Mouse (Mus musculus) CH12.LX (cell line): ENCODE data around the gene Fbxl21. TPM values are rescaled to one million over a fixed set of nuclear protein-coding genes. Genes with fewer than 3 reads are reported as not detected.

Source experiments
- DNase-seq: peaks from one replicate; pipeline ENCODE4 v3.0.0-alpha.2; 2013; ENCODE audit errors: extremely low read depth
- H3K27ac ChIP-seq: 2 replicates; pipeline ENCODE4 v1.5.1; 2012; ENCODE audit warnings: low read depth, mild to moderate bottlenecking, control low read depth, moderate library complexity; ENCODE audit not compliant: insufficient read depth
- H3K27me3 ChIP-seq: replicated peaks from 2 replicates; pipeline ENCODE3; 2012; ENCODE audit warnings: inconsistent platforms
- H3K36me3 ChIP-seq, 2 experiments: replicated peaks in 1 of 2; 2 replicates each; pipeline versions ENCODE3 to v1.6.1; 2012; ENCODE audit warnings: inconsistent platforms in 1 of 2, low read length in 1 of 2, mild to moderate bottlenecking in 1 of 2, mixed read lengths in 1 of 2, moderate library complexity in 1 of 2; ENCODE audit not compliant: control insufficient read depth in 1 of 2, insufficient read depth in 1 of 2
- H3K4me1 ChIP-seq, 2 experiments: 2 replicates each; pipeline ENCODE4 v1.6.1; 2012; ENCODE audit warnings: inconsistent platforms in 1 of 2, moderate library complexity in 1 of 2; ENCODE audit not compliant: insufficient read depth in 2 of 2, control insufficient read depth in 1 of 2
- H3K4me2 ChIP-seq: 2 replicates; pipeline ENCODE4 v1.6.1; 2012; ENCODE audit warnings: low read depth, mild to moderate bottlenecking, control low read depth; ENCODE audit not compliant: poor library complexity, insufficient read depth, severe bottlenecking
- H3K4me3 ChIP-seq, 3 experiments: fragments of 150-350 bp in 1 of 3; sonication (generic) in 1 of 3; replicated peaks in 1 of 3; 2 replicates each; pipeline versions ENCODE3 to v1.5.1; 2011 to 2012; ENCODE audit warnings: low read depth in 2 of 3, low read length in 2 of 3, mild to moderate bottlenecking in 2 of 3, moderate library complexity in 2 of 3, control low read depth in 1 of 3, improper control_type of control experiment in 1 of 3, inconsistent platforms in 1 of 3, mixed read lengths in 1 of 3; ENCODE audit not compliant: poor library complexity in 1 of 3
- H3K79me2 ChIP-seq: replicated peaks from 2 replicates; pipeline ENCODE4 v1.6.1; 2012; ENCODE audit warnings: mild to moderate bottlenecking, moderate library complexity; ENCODE audit not compliant: control insufficient read depth, poor library complexity, insufficient read depth, severe bottlenecking; ENCODE audit errors: extremely low read depth
- H3K9ac ChIP-seq: 2 replicates; pipeline ENCODE4 v1.6.1; 2012; ENCODE audit warnings: low read depth, mild to moderate bottlenecking, control low read depth, moderate library complexity; ENCODE audit not compliant: insufficient read depth
- H3K9me3 ChIP-seq: replicated peaks from 2 replicates; pipeline ENCODE3; 2012; ENCODE audit warnings: low read length, inconsistent platforms, mixed read lengths
- BHLHE40 ChIP-seq: IDR thresholded peaks from 2 replicates; pipeline ENCODE4 v1.6.1; 2011; ENCODE audit warnings: mild to moderate bottlenecking, low read depth, low read length, improper control_type of control experiment
- CTCF ChIP-seq, 2 experiments: IDR thresholded peaks in 1 of 2; conservative IDR thresholded peaks in 1 of 2; 2 replicates each; pipeline ENCODE4 v1.5.1; 2011 to 2012; ENCODE audit warnings: low read depth in 2 of 2, low read length in 2 of 2, improper control_type of control experiment in 1 of 2, inconsistent platforms in 1 of 2, mild to moderate bottlenecking in 1 of 2, moderate library complexity in 1 of 2
- E2F4 ChIP-seq: IDR thresholded peaks from 2 replicates; pipeline ENCODE4 v1.6.1; 2011; ENCODE audit warnings: low read depth, low read length, improper control_type of control experiment; ENCODE audit not compliant: insufficient replicate concordance
- ELF1 ChIP-seq: IDR thresholded peaks from 2 replicates; pipeline ENCODE4 v1.6.1; 2014; ENCODE audit warnings: low read depth, mild to moderate bottlenecking, inconsistent platforms, low read length, improper control_type of control experiment
- EP300 ChIP-seq: IDR thresholded peaks from 2 replicates; pipeline ENCODE4 v1.6.1; 2011; ENCODE audit warnings: low read length, improper control_type of control experiment
- ETS1 ChIP-seq: conservative IDR thresholded peaks from 2 replicates; pipeline ENCODE4 v1.6.1; 2012; ENCODE audit warnings: low read depth, mild to moderate bottlenecking, inconsistent platforms, low read length, improper control_type of control experiment, moderate library complexity
- GABPA ChIP-seq: IDR thresholded peaks from 2 replicates; pipeline ENCODE4 v1.6.1; 2012; ENCODE audit warnings: low read depth, low read length, improper control_type of control experiment, inconsistent platforms; ENCODE audit not compliant: insufficient replicate concordance
- IRF4 ChIP-seq: IDR thresholded peaks from 2 replicates; pipeline ENCODE4 v1.6.1; 2014; ENCODE audit warnings: low read depth, mild to moderate bottlenecking, inconsistent platforms, low read length, improper control_type of control experiment
- JUN ChIP-seq: IDR thresholded peaks from 2 replicates; pipeline ENCODE4 v1.6.1; 2011; ENCODE audit warnings: low read depth, mild to moderate bottlenecking, low read length, improper control_type of control experiment, moderate library complexity; ENCODE audit not compliant: insufficient read depth
- JUND ChIP-seq: conservative IDR thresholded peaks from 2 replicates; pipeline ENCODE4 v1.6.1; 2011; ENCODE audit warnings: low read depth, low read length, improper control_type of control experiment
- KAT2A ChIP-seq: IDR thresholded peaks from 2 replicates; pipeline ENCODE4 v1.6.1; 2012; ENCODE audit warnings: low read length, improper control_type of control experiment, inconsistent platforms; ENCODE audit not compliant: insufficient replicate concordance
- MAFK ChIP-seq: IDR thresholded peaks from 2 replicates; pipeline ENCODE4 v1.6.1; 2011; ENCODE audit warnings: low read length, improper control_type of control experiment; ENCODE audit not compliant: insufficient replicate concordance
- MAX ChIP-seq: IDR thresholded peaks from 2 replicates; pipeline ENCODE4 v1.6.1; 2011; ENCODE audit warnings: low read length, improper control_type of control experiment
- MAZ ChIP-seq: IDR thresholded peaks from 2 replicates; pipeline ENCODE4 v1.6.1; 2012; ENCODE audit warnings: low read depth, mild to moderate bottlenecking, inconsistent platforms, low read length, improper control_type of control experiment, moderate library complexity
- MXI1 ChIP-seq: IDR thresholded peaks from 2 replicates; pipeline ENCODE4 v1.6.1; 2011; ENCODE audit warnings: mild to moderate bottlenecking, low read depth, low read length, improper control_type of control experiment
- NELFE ChIP-seq: IDR thresholded peaks from 2 replicates; pipeline ENCODE4 v1.6.1; 2011; ENCODE audit warnings: low read depth, low read length, improper control_type of control experiment
- PAX5 ChIP-seq: IDR thresholded peaks from 2 replicates; pipeline ENCODE4 v1.6.1; 2012; ENCODE audit warnings: low read length, inconsistent platforms, mixed read lengths
- POLR2A ChIP-seq: IDR thresholded peaks from 2 replicates; pipeline ENCODE4 v1.6.1; 2011; ENCODE audit warnings: low read depth, mild to moderate bottlenecking, improper control_type of control experiment, low read length
- POLR2AphosphoS2 ChIP-seq: IDR thresholded peaks from 2 replicates; pipeline ENCODE4 v1.6.1; 2011; ENCODE audit warnings: low read depth, low read length, improper control_type of control experiment
- RAD21 ChIP-seq: IDR thresholded peaks from 2 replicates; pipeline ENCODE4 v1.6.1; 2011; ENCODE audit warnings: low read depth, mild to moderate bottlenecking, low read length, improper control_type of control experiment, moderate library complexity
- RCOR1 ChIP-seq: conservative IDR thresholded peaks from 2 replicates; pipeline ENCODE4 v1.6.1; 2012; ENCODE audit warnings: low read depth, mild to moderate bottlenecking, inconsistent platforms, low read length, improper control_type of control experiment
- TBP ChIP-seq: conservative IDR thresholded peaks from 2 replicates; pipeline ENCODE4 v1.6.1; 2011; ENCODE audit warnings: low read depth, low read length, improper control_type of control experiment
- TCF12 ChIP-seq: IDR thresholded peaks from 2 replicates; pipeline ENCODE4 v1.6.1; 2014; ENCODE audit warnings: low read depth, mild to moderate bottlenecking, inconsistent platforms, low read length, improper control_type of control experiment
- UBTF ChIP-seq: IDR thresholded peaks from 2 replicates; pipeline ENCODE4 v1.6.1; 2012; ENCODE audit warnings: low read depth, mild to moderate bottlenecking, inconsistent platforms, low read length, improper control_type of control experiment, moderate library complexity
- USF1 ChIP-seq: IDR thresholded peaks from 2 replicates; pipeline ENCODE4 v1.6.1; 2014; ENCODE audit warnings: low read depth, mild to moderate bottlenecking, inconsistent platforms, low read length, improper control_type of control experiment
- ZKSCAN1 ChIP-seq: IDR thresholded peaks from 2 replicates; pipeline ENCODE4 v1.6.1; 2012; ENCODE audit warnings: low read depth, inconsistent platforms, low read length, improper control_type of control experiment, borderline replicate concordance
- ZMIZ1 ChIP-seq: IDR thresholded peaks from 2 replicates; pipeline ENCODE4 v1.6.1; 2012; ENCODE audit warnings: low read depth, mild to moderate bottlenecking, inconsistent platforms, low read length, improper control_type of control experiment
- ZNF384 ChIP-seq: IDR thresholded peaks from 2 replicates; pipeline ENCODE4 v1.6.1; 2012; ENCODE audit warnings: low read depth, low read length, improper control_type of control experiment, inconsistent platforms
- dilution Hi-C: fragments of 300-500 bp; cut with MboI; formaldehyde crosslinking; loops from 2 replicates; pipeline ENCODE4 v1.14.3; 2020; ENCODE audit warnings: low sequenced_read_pairs; ENCODE audit not compliant: extremely low pct_unique_long_range_greater_than_20kb, extremely low pct_ligation_motif_present
- in situ Hi-C: fragments of 300-500 bp; cut with MboI; formaldehyde crosslinking; loops from 3 replicates; pipeline ENCODE4 v1.14.3; 2019; ENCODE audit warnings: low sequenced_read_pairs, low pct_ligation_motif_present, low pct_unique_long_range_greater_than_20kb, mixed read lengths
- polyA plus RNA-seq: library from polyadenylated mRNA; unstranded; fragments of >175 nt; gene quantifications from 2 replicates; pipeline ENCODE4 v1.2.1, GENCODE M21; 2012; ENCODE audit warnings: low read depth; ENCODE audit not compliant: insufficient read length
- total RNA-seq, 2 experiments: library from RNA; depleted of rRNA; stranded (reverse); fragments of 300-350 nt in 1 of 2; fragments of >200 nt in 1 of 2; gene quantifications; 2 replicates each; pipeline ENCODE4 v1.2.3; 2012 to 2014

Gene Fbxl21
- total and polyA plus RNA-seq, 3 experiments = not detected

- TF ChIP-seq EP300 = no peak
- TF ChIP-seq UBTF = no peak
- TF ChIP-seq MAX = no peak
- TF ChIP-seq NELFE = no peak
- no peak for TF ChIP-seq KAT2A
- TF ChIP-seq BHLHE40 = no peak
- TF ChIP-seq ETS1 = no peak
- no peak for TF ChIP-seq RAD21
- no peak for TF ChIP-seq E2F4
- no peak for TF ChIP-seq MXI1
- TF ChIP-seq ELF1 = no peak
- no peak for TF ChIP-seq POLR2A
- TF ChIP-seq MAZ = no peak
- TF ChIP-seq USF1 = no peak
- TF ChIP-seq JUN = no peak
- no peak for TF ChIP-seq ZKSCAN1
- no peak for TF ChIP-seq GABPA
- TF ChIP-seq TBP = no peak
- no peak for DNase-seq
- in situ Hi-C loops (no loop called here), dilution Hi-C loops (no loop called here)
- Histone ChIP-seq H3K27me3 (peaks cover 78% of the 10 kb centered on the region), H3K4me3 (no peak overlapping the region), H3K4me2 (no peak overlapping the region), H3K4me1 (no peaks in the 10 kb centered on the region), H3K36me3 (no peaks in the 10 kb centered on the region), H3K9me3 (no peaks in the 10 kb centered on the region), H3K79me2 (no peaks in the 10 kb centered on the region), H3K9ac (no peak overlapping the region), H3K27ac (no peak overlapping the region)
Observed at GRCm38 (mm10) chr13:56571645-56572044, 49.4 kb downstream of the Fbxl21 start.

- H3K9ac ChIP-seq = no peak overlapping the region
- in situ Hi-C loops (no loop called here), dilution Hi-C loops (no loop called here)
- H3K36me3 ChIP-seq = no peaks in the 10 kb centered on the region
- H3K79me2 ChIP-seq = no peaks in the 10 kb centered on the region
- no peak for DNase-seq
- peaks cover 78% of the 10 kb centered on the region for H3K27me3 ChIP-seq
- H3K4me3 ChIP-seq = no peak overlapping the region
- peaks cover 0 to 4% of the 10 kb centered on the region in 2 experiments; a peak in 1 of 4 replicates for H3K4me1 ChIP-seq
- H3K4me2 ChIP-seq = no peak overlapping the region
- no peak for TF ChIP-seq TCF12
- TF ChIP-seq MAFK = no peak
- no peak for TF ChIP-seq KAT2A
- no peak for TF ChIP-seq JUND
- TF ChIP-seq EP300 = no peak
- no peak for TF ChIP-seq UBTF
- no peak for TF ChIP-seq RCOR1
- TF ChIP-seq MAX = no peak
- no peak for TF ChIP-seq POLR2AphosphoS2
- no peak for TF ChIP-seq NELFE
- TF ChIP-seq IRF4 = no peak
- TF ChIP-seq CTCF (conservative IDR thresholded peaks at IDR 0.05 in 1 of 2, IDR thresholded peaks at IDR 0.05 in 1 of 2; ENCODE audit: low read depth in 2 of 2, low read length in 2 of 2) = no peak
- TF ChIP-seq ZKSCAN1 = no peak
- TF ChIP-seq PAX5 = no peak
- no peak for TF ChIP-seq ZNF384
- TF ChIP-seq POLR2A = no peak
- no peak for TF ChIP-seq MXI1
- no peak for TF ChIP-seq ZMIZ1
- H3K9me3 ChIP-seq = no peaks in the 10 kb centered on the region
- no peak overlapping the region for H3K27ac ChIP-seq
Observed at GRCm38 (mm10) chr13:56575074-56575473, 52.8 kb downstream of the Fbxl21 start.
